ENCODE assay signal across 8 mouse cellular contexts in genomic region chr4:45082951-45083350, GRCm38 (mm10). TPM values are rescaled to one million over a fixed set of nuclear protein-coding genes. Genes with fewer than 3 reads are reported as not detected.
DNase-seq lines count a peak whose midpoint lies in the region; ATAC-seq and TF ChIP-seq lines count a peak whose summit lies in the region.

No protein-coding gene starts in this region.

- H3K9me3 ChIP-seq in heart, embryonic 11.5 days (replicated peaks; ENCODE audit: control insufficient read depth, low read length): no peaks in the 10 kb centered on the region
- no peaks in the 10 kb centered on the region for H3K9me3 ChIP-seq in hindbrain, embryonic 11.5 days (ENCODE audit: control insufficient read depth, low read length)
- no peaks in the 10 kb centered on the region for H3K9me3 ChIP-seq in midbrain, embryonic 11.5 days (ENCODE audit: control insufficient read depth, low read length)

- H3K36me3 ChIP-seq in heart, embryonic 11.5 days (ENCODE audit: control insufficient read depth, insufficient read depth, low read length): no peaks in the 10 kb centered on the region
- no peaks in the 10 kb centered on the region for H3K36me3 ChIP-seq in hindbrain, embryonic 11.5 days (ENCODE audit: control insufficient read depth, insufficient read depth, low read length)
- no peaks in the 10 kb centered on the region for H3K36me3 ChIP-seq in midbrain, embryonic 11.5 days (ENCODE audit: control insufficient read depth, insufficient read depth, low read length)

- no peak for TF ChIP-seq POLR2A in brain, embryonic 14.5 days (IDR thresholded peaks at IDR 0.05; ENCODE audit: borderline replicate concordance, extremely low read depth, insufficient read depth, insufficient read length, poor library complexity, severe bottlenecking)

- peak overlapping the region; percentile 89 for H3K4me2 ChIP-seq in heart, embryonic 11.5 days
- H3K4me2 ChIP-seq in hindbrain, embryonic 11.5 days (replicated peaks; ENCODE audit: low read depth, low read length): peak overlapping the region; percentile 87
- peak overlapping the region; percentile 62 for H3K4me2 ChIP-seq in midbrain, embryonic 11.5 days

- no peak for TF ChIP-seq CTCF in brain, embryonic 14.5 days (IDR thresholded peaks at IDR 0.05; ENCODE audit: borderline replicate concordance, extremely low read depth, insufficient read depth, insufficient read length)

- ATAC-seq in heart, embryonic 11.5 days (replicated peaks; ENCODE audit: insufficient number of reproducible peaks, low FRiP score, low TSS enrichment): no peak
- ATAC-seq in hindbrain, embryonic 11.5 days (ENCODE audit: low FRiP score): no peak
- no peak for ATAC-seq in midbrain, embryonic 11.5 days (ENCODE audit: low FRiP score)

- H3K9ac ChIP-seq in heart, embryonic 11.5 days (ENCODE audit: low read depth, low read length): no peak overlapping the region
- no peak overlapping the region for H3K9ac ChIP-seq in hindbrain, embryonic 11.5 days (ENCODE audit: low read depth, low read length)
- H3K9ac ChIP-seq in midbrain, embryonic 11.5 days (ENCODE audit: low read length): peak overlapping the region; percentile 31; the same call in 1 of the 2 replicates

- H3K27me3 ChIP-seq in heart, embryonic 11.5 days (ENCODE audit: control insufficient read depth, insufficient read depth, low read length): no peaks in the 10 kb centered on the region
- no peaks in the 10 kb centered on the region for H3K27me3 ChIP-seq in hindbrain, embryonic 11.5 days (ENCODE audit: control insufficient read depth, insufficient read depth, low read length)
- H3K27me3 ChIP-seq in midbrain, embryonic 11.5 days (ENCODE audit: control insufficient read depth, insufficient read depth, low read length): no peaks in the 10 kb centered on the region

- peaks cover 6% of the 10 kb centered on the region for H3K4me1 ChIP-seq in heart, embryonic 11.5 days (ENCODE audit: control insufficient read depth, insufficient read depth, low read length)
- H3K4me1 ChIP-seq in hindbrain, embryonic 11.5 days (replicated peaks; ENCODE audit: control insufficient read depth, insufficient read depth, low read length): peaks cover 3% of the 10 kb centered on the region; the same call in 1 of the 2 replicates
- H3K4me1 ChIP-seq in midbrain, embryonic 11.5 days (ENCODE audit: control insufficient read depth, insufficient read depth, low read length): peaks cover 7% of the 10 kb centered on the region

- peak overlapping the region; percentile 15; the same call in 1 of the 2 replicates for H3K4me3 ChIP-seq in heart, embryonic 11.5 days (ENCODE audit: low read depth, low read length)
- peak overlapping the region; percentile 74 for H3K4me3 ChIP-seq in hindbrain, embryonic 11.5 days (ENCODE audit: low read depth, low read length)
- H3K4me3 ChIP-seq in midbrain, embryonic 11.5 days (ENCODE audit: low read depth, low read length): peak overlapping the region; percentile 60; the same call in 1 of the 2 replicates

- intact Hi-C loops in heart, postnatal 36 days (cut with DNase I): no loop called here

- DNase-seq in heart, postnatal 36 days: no peak
- peak; percentile 57 for DNase-seq in brain, embryonic 14.5 days (ENCODE audit: low read depth)
- DNase-seq in hindbrain, embryonic 11.5 days (ENCODE audit: low spot score): peak; percentile 24
- no peak for DNase-seq in midbrain, embryonic 11.5 days (ENCODE audit: low spot score, missing footprints)
- DNase-seq in thymus, postnatal 4 days: no peak
- DNase-seq in kidney, adult 11 months: no peak
- DNase-seq in adrenal gland, postnatal 10 days: no peak

- 0 out of 2 replicates have a peak overlapping the region, but pooled peaks have one; percentile 7 for H3K27ac ChIP-seq in heart, embryonic 11.5 days (ENCODE audit: low read depth, low read length)
- H3K27ac ChIP-seq in hindbrain, embryonic 11.5 days (ENCODE audit: low read depth, low read length): no peak overlapping the region
- no peak overlapping the region for H3K27ac ChIP-seq in midbrain, embryonic 11.5 days (ENCODE audit: low read depth, low read length)

- 71% methylated on average over 9 of the region's 9 CpGs for whole genome bisulfite sequencing in heart, embryonic 11.5 days (ENCODE audit: insufficient replicate concordance)
- WGBS in hindbrain, embryonic 11.5 days: 73% methylated on average over 9 of the region's 9 CpGs
- WGBS in midbrain, embryonic 11.5 days: 73% methylated on average over 9 of the region's 9 CpGs

RNA-seq across cellular contexts. Expression of gene Fbxo10, which starts 1.5 kb away (rescaled TPM):
- polyA plus RNA-seq in heart, embryonic 11.5 days (2014; fragmentation: Nextera tagmentation; extraction: Ambion mirVana): 6.4 and 9.2 TPM in 2 replicates
- 10 to 100 TPM; 10.4 to 12.0 TPM for total RNA-seq in heart, postnatal 36 days (2021)
- 29.8 and 36.7 TPM in 2 replicates for polyA plus RNA-seq in brain, embryonic 14.5 days (2012; rRNA removed)
- 5.1 and 5.6 TPM in 2 replicates for polyA plus RNA-seq in hindbrain, embryonic 11.5 days (2014; fragmentation: Nextera tagmentation; extraction: Ambion mirVana)
- 5.0 and 5.6 TPM in 2 replicates for polyA plus RNA-seq in midbrain, embryonic 11.5 days (2014; fragmentation: Nextera tagmentation; extraction: Ambion mirVana)
- 1 to 10 TPM; 8.9 to 9.6 TPM for total RNA-seq in adrenal gland, postnatal 10 days (2021)

RNA-seq across cellular contexts. Expression of gene Tomm5, which starts 25.0 kb away (rescaled TPM):
- polyA plus RNA-seq in heart, embryonic 11.5 days (2014; fragmentation: Nextera tagmentation; extraction: Ambion mirVana): 222 TPM in 2 replicates
- 100 to 1,000 TPM; 211 to 244 TPM for total RNA-seq in heart, postnatal 36 days (2021)
- 112 and 144 TPM in 2 replicates for polyA plus RNA-seq in brain, embryonic 14.5 days (2012; rRNA removed)
- polyA plus RNA-seq in hindbrain, embryonic 11.5 days (2014; fragmentation: Nextera tagmentation; extraction: Ambion mirVana): 166 and 180 TPM in 2 replicates
- polyA plus RNA-seq in midbrain, embryonic 11.5 days (2014; fragmentation: Nextera tagmentation; extraction: Ambion mirVana): 166 and 185 TPM in 2 replicates
- total RNA-seq in adrenal gland, postnatal 10 days (2021): 100 to 1,000 TPM; 137 to 158 TPM

Comparison
In these comparisons a context has a peak if more than half of its experiments do, and no peak if none do; other contexts are left out.
1. H3K4me3 ChIP-seq: peak in every context shown above with its lines; median percentile 74 in hindbrain, embryonic 11.5 days; 60 in midbrain, embryonic 11.5 days; 15 in heart, embryonic 11.5 days.
2. DNase-seq: peak in brain, embryonic 14.5 days (single experiment) and hindbrain, embryonic 11.5 days (single experiment); none in heart, postnatal 36 days (0 of 2), midbrain, embryonic 11.5 days (single experiment), thymus, postnatal 4 days (single experiment), kidney, adult 11 months (single experiment) and adrenal gland, postnatal 10 days (single experiment).
3. Peak in every context shown above with its lines, with median percentiles within 50 percentile points of each other: H3K4me2 ChIP-seq.